In genomic region chr1:160689511-160689910, GRCm38 (mm10) we compare ENCODE assay signal across 16 mouse cellular contexts.
"Had no signal": no experiment of that assay in that cellular context is flagged by ENCODE, and none has a peak within 500 bp of the region (broad histone marks: within the 10 kb centered on the region; RNA-seq: fewer than 3 reads in every experiment).

No protein-coding gene starts in this region.

- H3K4me2 ChIP-seq: neural tube, embryonic 13.5 days; neural tube, embryonic 15.5 days; stomach, embryonic 15.5 days had no signal

- H3K27me3 ChIP-seq: neural tube, embryonic 13.5 days; neural tube, embryonic 15.5 days; stomach, embryonic 15.5 days had no signal

- H3K9ac ChIP-seq: neural tube, embryonic 13.5 days; neural tube, embryonic 15.5 days; stomach, embryonic 15.5 days had no signal

- H3K4me1 ChIP-seq: neural tube, embryonic 15.5 days; stomach, embryonic 15.5 days had no signal

- H3K4me3 ChIP-seq: neural tube, embryonic 13.5 days; neural tube, embryonic 15.5 days; stomach, embryonic 15.5 days had no signal

- DNase-seq: retina, postnatal 1 day; right cerebral cortex, adult 18-20 months; right cerebral cortex, postnatal 14 days; right cerebral cortex, postnatal 25 days; right cerebral cortex, postnatal 4 days; spleen, adult 18-20 months; thymus, adult 18-20 months; thymus, adult 2 months; thymus, postnatal 14 days; thymus, postnatal 25 days; thymus, postnatal 36 days; thymus, postnatal 4 days had no signal

- H3K9me3 ChIP-seq: neural tube, embryonic 15.5 days; stomach, embryonic 15.5 days had no signal

- H3K27ac ChIP-seq: neural tube, embryonic 13.5 days; neural tube, embryonic 15.5 days; stomach, embryonic 15.5 days; stomach, postnatal 0 days had no signal

- H3K36me3 ChIP-seq: neural tube, embryonic 13.5 days; neural tube, embryonic 15.5 days; stomach, embryonic 15.5 days had no signal
